Mouse (Mus musculus): ENCODE data around the gene Reep3. TPM values are rescaled to one million over a fixed set of nuclear protein-coding genes. Genes with fewer than 3 reads are reported as not detected.

The Reep3 gene
- polyA plus RNA-seq, 1 experiment from 2014 or later = 38.6 TPM

DNA sequence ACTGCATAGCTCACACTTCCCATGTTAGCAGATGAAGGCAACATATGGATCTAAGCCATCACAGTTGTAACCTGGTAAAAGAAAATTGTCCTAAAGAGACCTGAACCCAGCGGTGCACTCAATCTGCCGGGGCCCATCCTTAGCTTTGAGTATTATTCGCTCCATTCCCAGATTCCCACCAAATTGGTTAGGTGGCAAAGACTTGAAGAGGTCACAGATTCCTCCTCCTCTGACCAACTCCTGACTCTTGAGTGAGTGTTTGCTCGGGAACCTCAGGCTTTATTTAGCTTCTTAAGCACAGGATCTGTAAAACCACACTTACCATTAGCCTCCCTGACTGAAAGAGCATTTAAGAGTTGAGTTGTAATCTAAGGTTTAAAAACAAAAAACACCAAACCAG is 24.1 kb downstream of the Reep3 start:
- Histone ChIP-seq H3K27ac (no peak overlapping the region), H3K27me3 (no peaks in the 10 kb centered on the region), H3K4me3 (replicated peaks) (no peak overlapping the region), H3K9me3 (no peaks in the 10 kb centered on the region; the same call in 1 of the 2 replicates), H3K4me1 (replicated peaks) (peaks cover 8% of the 10 kb centered on the region), H3K4me2 (replicated peaks) (no peak overlapping the region), H3K36me3 (no peaks in the 10 kb centered on the region), H3K9ac (replicated peaks) (no peak overlapping the region)
- WGBS = 94% methylated on average over 4 of the region's 4 CpGs
- ATAC-seq = no peak

DNA sequence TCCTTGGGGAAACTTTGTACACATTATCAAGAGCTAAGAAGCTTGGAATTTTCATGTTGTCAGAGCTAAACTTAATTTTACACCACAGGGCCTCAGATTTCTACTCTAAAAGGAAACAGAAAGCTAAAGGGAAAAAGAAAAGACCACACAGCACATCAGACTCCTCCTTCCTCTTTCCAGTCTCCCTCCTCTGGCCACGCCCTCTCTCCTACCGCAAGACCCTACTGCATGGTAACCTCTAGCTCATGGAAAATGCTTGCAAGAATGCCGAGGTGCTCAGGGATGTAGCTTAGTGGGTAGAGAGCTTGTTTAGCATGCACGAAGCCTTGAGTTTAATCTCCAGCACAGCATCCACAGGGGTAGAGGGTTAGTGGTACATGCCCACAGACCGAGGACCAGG is 24.9 kb downstream of the Reep3 start:
- Histone ChIP-seq H3K9ac (replicated peaks) (no peak overlapping the region), H3K4me3 (replicated peaks) (no peak overlapping the region), H3K36me3 (no peaks in the 10 kb centered on the region), H3K4me1 (replicated peaks) (peaks cover 6% of the 10 kb centered on the region), H3K4me2 (replicated peaks) (no peak overlapping the region), H3K27me3 (no peaks in the 10 kb centered on the region), H3K27ac (no peak overlapping the region), H3K9me3 (no peaks in the 10 kb centered on the region; the same call in 1 of the 2 replicates)
- ATAC-seq = no peak
- WGBS = 90% methylated on average over 5 of the region's 5 CpGs

DNA sequence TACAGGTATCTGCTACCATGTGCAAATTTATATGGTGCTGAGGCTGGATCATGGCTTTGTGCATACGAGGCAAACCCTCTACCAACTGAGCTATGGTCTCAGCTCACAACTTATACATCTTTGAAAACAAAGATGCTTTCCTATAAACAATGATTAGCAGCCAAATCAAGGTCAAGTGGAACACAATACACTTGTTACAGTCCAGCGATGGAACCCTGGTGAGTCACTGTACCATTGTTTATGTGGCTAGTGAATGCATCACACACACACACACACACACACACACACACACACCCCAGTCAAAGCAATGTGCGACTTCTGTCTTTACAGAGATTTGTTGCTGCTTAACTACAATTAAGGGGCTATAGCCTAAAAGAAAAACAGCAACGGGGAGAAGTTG is 25.4 kb downstream of the Reep3 start:
- Histone ChIP-seq H3K27ac (no peak overlapping the region), H3K9me3 (no peaks in the 10 kb centered on the region; the same call in 1 of the 2 replicates), H3K4me2 (replicated peaks) (no peak overlapping the region), H3K36me3 (no peaks in the 10 kb centered on the region), H3K4me3 (replicated peaks) (no peak overlapping the region), H3K4me1 (replicated peaks) (peaks cover 5% of the 10 kb centered on the region), H3K9ac (replicated peaks) (no peak overlapping the region), H3K27me3 (no peaks in the 10 kb centered on the region)
- no peak for ATAC-seq
- 80% methylated on average over 4 of the region's 4 CpGs for WGBS

DNA sequence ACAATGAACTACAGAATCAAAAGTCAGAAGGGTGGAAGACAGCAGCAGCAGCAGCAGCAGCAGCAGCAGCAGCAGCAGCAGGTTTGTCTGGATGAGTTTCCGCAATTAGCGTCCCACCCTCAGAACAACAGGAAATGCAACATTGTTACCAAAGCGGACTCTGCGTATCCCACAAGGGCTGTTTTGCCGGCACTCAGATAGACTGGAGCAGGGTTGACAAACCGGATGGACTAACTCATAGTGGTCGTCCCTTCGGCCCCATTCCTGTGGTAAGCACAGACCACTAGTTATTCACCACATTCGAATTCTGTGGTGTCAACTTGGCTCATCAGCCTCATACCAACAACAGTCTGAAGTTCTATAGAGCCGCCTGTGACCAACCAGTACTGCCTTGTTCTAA is 27.7 kb downstream of the Reep3 start:
- Histone ChIP-seq H3K27me3 (no peaks in the 10 kb centered on the region), H3K4me2 (replicated peaks) (no peak overlapping the region), H3K36me3 (no peaks in the 10 kb centered on the region), H3K4me3 (replicated peaks) (no peak overlapping the region), H3K9ac (replicated peaks) (no peak overlapping the region), H3K27ac (no peak overlapping the region), H3K4me1 (replicated peaks) (peaks cover 16% of the 10 kb centered on the region), H3K9me3 (no peaks in the 10 kb centered on the region; the same call in 1 of the 2 replicates)
- ATAC-seq = no peak
- 98% methylated on average over 10 of the region's 10 CpGs for WGBS

- peak overlapping the region; percentile 73; the same call in 1 of the 2 replicates for H3K27ac ChIP-seq
- no peaks in the 10 kb centered on the region; the same call in 1 of the 2 replicates for H3K9me3 ChIP-seq
- no peaks in the 10 kb centered on the region for H3K36me3 ChIP-seq
- H3K27me3 ChIP-seq = no peaks in the 10 kb centered on the region
- peaks cover 24% of the 10 kb centered on the region for H3K4me1 ChIP-seq (replicated peaks)
- no peak overlapping the region for H3K4me2 ChIP-seq (replicated peaks)
- no peak overlapping the region for H3K4me3 ChIP-seq (replicated peaks)
- no peak overlapping the region for H3K9ac ChIP-seq (replicated peaks)
- ATAC-seq = no peak
- WGBS = 53% methylated on average over 3 of the region's 3 CpGs
Measured at GRCm38 (mm10) chr10:67066421-67066820, 30.3 kb downstream of the Reep3 start.

DNA sequence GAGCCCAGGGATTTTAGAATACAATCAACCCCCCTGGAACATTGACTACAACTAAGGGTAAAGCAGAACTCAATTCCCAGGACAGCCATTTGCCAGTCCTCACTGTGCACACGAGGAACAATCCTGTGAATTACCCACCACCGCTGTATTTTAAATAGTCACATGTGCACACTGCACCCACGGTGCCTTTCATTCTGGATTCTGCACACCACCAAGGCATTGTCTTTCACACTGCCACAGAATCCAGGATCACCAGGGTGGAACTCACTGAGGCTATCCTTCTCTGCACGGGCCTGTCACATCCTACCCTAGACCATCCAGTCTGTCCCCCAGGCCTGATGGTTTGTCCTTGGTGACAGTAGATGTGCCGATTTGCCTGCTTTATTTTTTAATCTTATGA is 30.8 kb downstream of the Reep3 start:
- WGBS = 18% methylated on average over 5 of the region's 5 CpGs

DNA sequence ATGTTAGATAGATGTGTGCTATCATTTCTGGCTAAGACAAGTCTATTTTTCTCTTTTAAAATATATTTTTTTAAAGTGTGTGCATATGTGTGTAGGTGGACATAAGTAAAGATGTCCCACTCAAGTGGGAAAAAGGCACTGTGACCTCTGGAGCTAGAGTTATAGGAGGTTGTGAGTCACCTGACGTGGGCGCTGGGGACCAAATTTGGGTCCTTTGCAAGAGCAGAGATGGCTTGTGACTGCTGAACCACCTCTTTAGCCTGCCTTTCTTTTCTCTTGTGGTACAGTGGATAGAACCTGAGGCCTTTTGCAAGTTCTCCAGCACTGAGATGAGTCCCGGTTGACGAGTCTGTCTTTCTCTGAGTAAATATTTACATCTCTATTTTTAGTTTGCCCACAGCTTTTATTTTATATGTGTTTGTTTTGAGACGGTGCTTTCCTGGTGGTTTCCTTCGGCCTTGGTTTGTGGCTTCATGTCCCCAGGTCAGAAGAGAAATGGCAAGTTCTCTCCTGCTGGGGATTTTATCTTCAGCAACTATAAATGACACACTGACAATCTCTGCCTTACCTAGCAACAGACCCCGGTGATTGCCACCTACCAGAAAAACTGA is 31.4 kb downstream of the Reep3 start:
- WGBS = 81% methylated on average over 7 of the region's 7 CpGs
- peak overlapping the region; percentile 73; the same call in 1 of the 2 replicates for H3K27ac ChIP-seq
- ATAC-seq = no peak
- no peaks in the 10 kb centered on the region; the same call in 1 of the 2 replicates for H3K9me3 ChIP-seq
- H3K9ac ChIP-seq (replicated peaks) = no peak overlapping the region
- H3K27me3 ChIP-seq = no peaks in the 10 kb centered on the region
- no peak overlapping the region for H3K4me2 ChIP-seq (replicated peaks)
- no peaks in the 10 kb centered on the region for H3K36me3 ChIP-seq
- H3K4me1 ChIP-seq (replicated peaks) = peaks cover 29% of the 10 kb centered on the region
- H3K4me3 ChIP-seq (replicated peaks) = no peak overlapping the region

More for the DNA sequence above, 30.8 kb downstream of the Reep3 start:
- Histone ChIP-seq H3K4me3 (replicated peaks) (no peak overlapping the region), H3K4me2 (replicated peaks) (no peak overlapping the region), H3K27me3 (no peaks in the 10 kb centered on the region), H3K36me3 (no peaks in the 10 kb centered on the region), H3K27ac (peak overlapping the region; percentile 73), H3K4me1 (replicated peaks) (peaks cover 29% of the 10 kb centered on the region), H3K9ac (replicated peaks) (no peak overlapping the region), H3K9me3 (no peaks in the 10 kb centered on the region; the same call in 1 of the 2 replicates)
- peak; percentile 64 for ATAC-seq

GRCm38 (mm10) chr10:67061823-67062222 is 34.9 kb downstream of the Reep3 start:
- peak overlapping the region; percentile 64 for H3K27ac ChIP-seq
- H3K4me2 ChIP-seq (replicated peaks) = 0 out of 2 replicates have a peak overlapping the region, but pooled peaks have one; percentile 4
- H3K4me3 ChIP-seq (replicated peaks) = no peak overlapping the region
- H3K27me3 ChIP-seq = no peaks in the 10 kb centered on the region
- peaks cover 29% of the 10 kb centered on the region for H3K4me1 ChIP-seq (replicated peaks)
- no peaks in the 10 kb centered on the region for H3K36me3 ChIP-seq
- H3K9ac ChIP-seq (replicated peaks) = no peak overlapping the region
- ATAC-seq = no peak
- H3K9me3 ChIP-seq = no peaks in the 10 kb centered on the region
- WGBS = 72% methylated on average over 4 of the region's 4 CpGs

DNA sequence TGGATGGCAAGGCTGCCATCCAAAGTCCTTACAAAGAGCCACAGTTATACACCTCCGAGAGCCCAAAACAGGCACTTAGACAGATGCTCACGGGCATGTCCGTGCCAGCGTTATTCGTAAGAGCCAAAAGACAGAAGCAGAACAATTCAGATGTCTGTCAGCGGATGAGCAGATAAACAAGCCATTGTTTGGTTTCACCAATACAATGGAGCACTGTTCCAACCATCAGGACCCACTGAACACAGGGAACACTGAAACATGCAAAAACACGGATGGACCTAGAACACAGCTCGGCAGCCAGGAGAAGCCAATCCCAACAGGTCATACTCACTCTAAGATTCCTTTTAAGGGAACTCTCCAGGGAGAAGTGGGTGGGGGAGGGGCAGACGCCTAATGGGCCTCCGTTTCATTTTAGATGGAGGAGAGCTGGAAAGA is 35.4 kb downstream of the Reep3 start:
- peak; percentile 52; the same call in 1 of the 2 replicates for ATAC-seq

DNA sequence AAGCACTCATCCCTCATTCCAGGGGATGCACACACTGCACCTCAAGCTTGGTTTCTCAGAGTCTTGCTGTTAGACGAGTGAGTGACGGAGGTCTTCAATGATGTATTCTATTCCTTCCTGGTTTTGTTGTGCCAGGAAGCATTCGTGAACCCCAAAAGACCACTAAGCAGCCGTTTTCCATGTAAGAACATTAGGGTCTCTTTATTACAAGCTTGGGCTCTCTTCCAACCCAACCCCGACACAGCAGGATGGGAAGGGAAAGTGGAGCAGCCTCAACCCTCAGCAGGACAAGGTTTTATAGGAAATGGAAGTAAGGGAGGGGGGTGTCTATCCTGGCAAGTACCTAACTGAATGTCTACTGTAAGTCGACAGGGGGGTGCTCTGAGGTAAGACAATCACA is 38.0 kb downstream of the Reep3 start:
- WGBS = 77% methylated on average over 6 of the region's 6 CpGs
- H3K9ac ChIP-seq (replicated peaks) = no peak overlapping the region
- no peaks in the 10 kb centered on the region for H3K27me3 ChIP-seq
- H3K36me3 ChIP-seq = no peaks in the 10 kb centered on the region
- no peak overlapping the region for H3K4me3 ChIP-seq (replicated peaks)
- ATAC-seq = no peak
- H3K27ac ChIP-seq = no peak overlapping the region; the same call in 1 of the 2 replicates
- H3K9me3 ChIP-seq = no peaks in the 10 kb centered on the region
- no peak overlapping the region for H3K4me2 ChIP-seq (replicated peaks)
- H3K4me1 ChIP-seq (replicated peaks) = peaks cover 24% of the 10 kb centered on the region

More for the DNA sequence above, 35.4 kb downstream of the Reep3 start:
- H3K4me1 ChIP-seq (replicated peaks) = peaks cover 28% of the 10 kb centered on the region
- no peak overlapping the region for H3K9ac ChIP-seq (replicated peaks)
- H3K36me3 ChIP-seq = no peaks in the 10 kb centered on the region
- WGBS = 26% methylated on average over 10 of the region's 10 CpGs
- H3K27me3 ChIP-seq = no peaks in the 10 kb centered on the region
- H3K4me2 ChIP-seq (replicated peaks) = peak overlapping the region; percentile 4; the same call in 1 of the 2 replicates
- no peaks in the 10 kb centered on the region for H3K9me3 ChIP-seq
- peak overlapping the region; percentile 64 for H3K27ac ChIP-seq
- no peak overlapping the region for H3K4me3 ChIP-seq (replicated peaks)

GRCm38 (mm10) chr10:67058297-67058696 is 38.4 kb downstream of the Reep3 start:
- H3K9me3 ChIP-seq = no peaks in the 10 kb centered on the region
- H3K4me2 ChIP-seq (replicated peaks) = no peak overlapping the region
- 81% methylated on average over 7 of the region's 7 CpGs for WGBS
- no peak overlapping the region for H3K9ac ChIP-seq (replicated peaks)
- peaks cover 28% of the 10 kb centered on the region for H3K4me1 ChIP-seq (replicated peaks)
- H3K27ac ChIP-seq = 0 out of 2 replicates have a peak overlapping the region, but pooled peaks have one; percentile 4
- H3K27me3 ChIP-seq = no peaks in the 10 kb centered on the region
- H3K4me3 ChIP-seq (replicated peaks) = no peak overlapping the region
- no peaks in the 10 kb centered on the region for H3K36me3 ChIP-seq
- ATAC-seq = no peak

GRCm38 (mm10) chr10:67057696-67058095 is 39.0 kb downstream of the Reep3 start:
- H3K4me2 ChIP-seq (replicated peaks) = no peak overlapping the region
- H3K27ac ChIP-seq = no peak overlapping the region
- no peak overlapping the region for H3K4me3 ChIP-seq (replicated peaks)
- WGBS = 98% methylated on average over 6 of the region's 6 CpGs
- no peaks in the 10 kb centered on the region for H3K9me3 ChIP-seq
- H3K36me3 ChIP-seq = no peaks in the 10 kb centered on the region
- H3K27me3 ChIP-seq = no peaks in the 10 kb centered on the region
- ATAC-seq = no peak
- H3K9ac ChIP-seq (replicated peaks) = no peak overlapping the region
- H3K4me1 ChIP-seq (replicated peaks) = peaks cover 34% of the 10 kb centered on the region

- no peak overlapping the region for H3K4me3 ChIP-seq (replicated peaks)
- peaks cover 38% of the 10 kb centered on the region for H3K4me1 ChIP-seq (replicated peaks)
- no peaks in the 10 kb centered on the region for H3K9me3 ChIP-seq
- no peaks in the 10 kb centered on the region for H3K36me3 ChIP-seq
- H3K9ac ChIP-seq (replicated peaks) = no peak overlapping the region
- no peak overlapping the region for H3K27ac ChIP-seq
- H3K4me2 ChIP-seq (replicated peaks) = no peak overlapping the region
- no peaks in the 10 kb centered on the region for H3K27me3 ChIP-seq
- no peak for ATAC-seq
Measured at GRCm38 (mm10) chr10:67057208-67057607, 39.5 kb downstream of the Reep3 start.
